Mouse (Mus musculus) erythroblast, embryonic 14.5 days (primary cell): ENCODE data around the gene Mamdc2.

ENCODE experiments used
- GATA1 ChIP-seq: IDR thresholded peaks from 2 replicates; pipeline ENCODE4 v1.6.1; 2012; ENCODE audit warnings: low read length, inconsistent platforms, mixed read lengths
- TAL1 ChIP-seq: IDR thresholded peaks from 3 replicates; pipeline ENCODE4 v1.6.1; 2012; ENCODE audit warnings: low read length, inconsistent platforms, mixed read lengths

DNA sequence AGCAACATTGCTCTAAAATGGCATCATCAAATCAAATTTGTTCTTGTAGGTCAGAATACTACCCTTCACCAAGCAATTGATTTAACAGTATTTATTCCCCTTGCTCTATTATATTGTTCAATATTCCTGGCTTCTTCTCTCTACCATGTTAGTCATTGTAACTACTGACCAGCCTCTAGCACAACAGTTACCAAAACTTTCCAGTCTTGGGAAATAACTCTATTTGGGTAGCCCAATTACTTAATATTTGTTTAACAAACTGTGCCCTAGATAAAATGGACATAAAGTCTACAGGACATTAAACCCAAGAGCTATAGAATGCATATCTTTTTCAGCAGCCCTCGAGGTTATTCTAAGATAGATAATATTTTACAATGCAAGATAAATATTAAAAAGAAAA is 159.0 kb downstream of the Mamdc2 start:
- TF ChIP-seq GATA1, result no peak
- TF ChIP-seq TAL1, result no peak
